Mouse (Mus musculus) subcutaneous adipose tissue, adult 2 months (tissue): ENCODE measurements around the gene Irf3. TPM values are rescaled to one million over a fixed set of nuclear protein-coding genes. Genes with fewer than 3 reads are reported as not detected.

Source experiments
- polyA plus RNA-seq: library from polyadenylated mRNA; depleted of rRNA; stranded (reverse); fragments of >200 nt; gene quantifications from 2 replicates; pipeline ENCODE4 v1.2.3, GENCODE M21; 2012; ENCODE audit warnings: low replicate concordance; rRNA removed

Irf3 gene
- polyA plus RNA-seq: 111 and 156 TPM in 2 replicates

DNA sequence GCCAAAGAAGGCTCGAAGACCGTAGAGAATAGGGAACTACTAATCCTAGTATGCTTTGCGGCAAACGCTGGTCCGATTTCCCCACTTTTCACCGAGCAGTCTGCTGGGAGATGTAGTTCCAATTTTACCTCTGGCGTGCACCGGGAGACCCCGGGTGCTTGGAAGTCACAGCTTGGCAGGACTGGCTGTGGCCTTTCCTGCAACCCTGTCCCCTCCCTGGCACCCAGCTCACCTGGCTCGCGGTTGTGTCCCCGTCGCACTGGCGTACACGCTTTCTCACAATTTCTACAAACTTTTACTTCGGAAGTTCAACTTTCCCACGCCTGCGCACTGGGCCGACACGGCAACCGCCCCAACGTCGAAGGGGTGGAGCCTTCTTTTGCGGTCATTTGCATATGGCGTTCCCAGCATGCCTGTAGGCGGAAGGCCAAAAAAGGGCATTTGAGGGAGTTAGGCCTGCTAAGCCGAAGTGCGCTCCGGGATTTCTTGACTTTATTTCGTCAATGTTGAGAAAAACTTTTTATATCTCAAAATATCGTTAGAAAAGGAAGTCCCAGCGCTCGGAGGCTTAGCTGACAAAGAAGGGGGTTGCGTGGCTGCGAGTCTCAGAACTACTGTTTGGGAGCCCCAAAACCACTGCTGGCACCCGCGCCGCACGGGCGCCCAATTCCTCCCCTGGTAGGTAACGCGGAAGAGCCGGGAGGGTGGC lies at the start of gene Irf3:
TSS of gene Irf3 (plus strand) at position 418 of the 709 bp plus-strand sequence.

DNA sequence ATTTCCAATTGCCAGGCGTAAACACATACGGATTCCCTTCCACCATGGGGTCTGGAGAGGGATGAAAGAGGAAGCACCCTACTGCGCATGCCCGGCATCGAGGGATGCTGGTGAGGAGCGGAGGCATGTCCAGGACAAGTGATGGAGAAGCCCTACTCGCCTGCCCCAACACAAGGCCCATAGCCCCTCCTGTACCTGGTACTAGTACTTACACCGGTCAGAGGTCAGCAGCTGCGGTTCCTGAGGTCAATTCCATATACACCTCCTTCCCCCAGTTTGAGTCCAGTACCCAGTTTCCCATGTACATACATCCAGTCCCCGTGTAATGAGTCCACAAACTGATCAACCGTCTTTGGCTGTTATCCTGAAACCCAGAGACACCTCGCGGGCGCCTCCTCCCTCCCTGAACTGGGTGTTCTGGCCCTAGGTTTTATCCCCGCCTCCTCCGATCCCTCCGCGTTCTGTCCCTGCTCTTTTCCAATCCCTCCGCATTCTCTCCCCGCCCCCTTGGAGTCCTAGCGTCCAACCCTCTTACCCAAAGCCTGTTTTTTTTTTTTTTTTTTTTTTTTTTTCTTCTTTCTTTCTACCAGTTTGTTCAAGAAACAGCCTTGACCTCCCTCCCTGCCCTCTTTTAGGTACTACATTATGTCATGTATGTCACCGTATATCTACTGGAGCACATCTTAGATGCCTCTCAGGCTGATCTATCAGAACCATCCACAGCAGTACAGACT lies 22.9 kb upstream of the Irf3 start, which contains the start of gene Cpt1c:
TSS of gene Cpt1c (minus strand) at position 469 of the 734 bp plus-strand sequence.

DNA sequence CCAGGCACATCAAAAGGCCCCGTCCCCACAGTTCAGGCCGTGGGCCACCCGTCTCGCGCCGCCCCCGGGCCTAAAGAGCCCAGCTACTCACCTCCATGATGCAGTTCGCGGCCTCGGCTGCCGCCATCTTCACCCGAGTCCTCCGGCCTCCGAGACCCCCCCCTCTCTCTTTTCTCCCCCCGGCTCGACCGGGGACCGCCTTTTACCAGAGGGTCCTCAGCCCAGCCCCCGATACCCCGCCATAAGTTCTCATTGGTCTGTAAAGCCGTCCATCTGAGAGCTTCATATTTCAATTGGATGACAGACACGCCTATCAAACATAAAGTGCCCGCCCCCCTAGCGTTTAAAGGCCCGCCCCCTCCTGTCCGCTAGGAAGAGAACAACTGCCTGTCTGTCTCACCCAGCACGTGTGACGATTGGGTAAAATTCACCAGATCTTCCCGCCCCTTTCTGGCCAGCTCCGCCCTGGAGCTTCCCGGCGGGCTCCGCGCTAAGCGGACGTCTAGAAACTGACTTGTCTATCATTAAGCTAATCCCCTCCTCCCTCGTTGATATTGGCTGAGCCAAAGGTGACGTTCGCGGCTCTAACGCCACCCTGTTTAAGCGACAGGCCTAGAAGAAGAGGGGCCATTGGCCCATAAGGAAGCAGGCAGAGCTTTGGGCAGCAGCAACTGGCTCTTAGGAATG lies 11.1 kb upstream of the Irf3 start, which contains the start of gene Prmt1:
TSS of gene Prmt1 (minus strand) at position 377 of the 687 bp plus-strand sequence.

DNA sequence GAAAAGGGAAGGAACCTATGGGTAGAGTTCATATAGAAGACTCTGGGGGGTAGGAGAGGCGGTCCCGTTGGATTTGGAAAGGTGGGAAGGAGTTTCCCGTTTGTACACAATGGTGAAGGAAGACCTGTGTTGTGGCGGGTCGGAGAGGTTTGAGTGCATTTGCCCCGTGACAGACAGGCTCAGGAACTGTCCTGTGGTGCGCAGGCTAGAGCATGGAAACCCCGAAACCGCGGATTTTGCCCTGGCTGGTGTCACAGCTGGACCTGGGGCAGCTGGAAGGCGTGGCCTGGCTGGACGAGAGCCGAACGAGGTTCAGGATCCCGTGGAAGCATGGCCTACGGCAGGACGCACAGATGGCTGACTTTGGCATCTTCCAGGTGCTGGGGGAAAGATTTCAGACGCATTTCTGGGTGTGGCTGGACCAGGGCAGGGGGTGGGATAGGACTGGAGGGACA lies 1.1 kb downstream of the Irf3 start, which contains the start of gene Bcl2l12:
TSS of gene Bcl2l12 (minus strand) at position 212 of the 455 bp plus-strand sequence.

DNA sequence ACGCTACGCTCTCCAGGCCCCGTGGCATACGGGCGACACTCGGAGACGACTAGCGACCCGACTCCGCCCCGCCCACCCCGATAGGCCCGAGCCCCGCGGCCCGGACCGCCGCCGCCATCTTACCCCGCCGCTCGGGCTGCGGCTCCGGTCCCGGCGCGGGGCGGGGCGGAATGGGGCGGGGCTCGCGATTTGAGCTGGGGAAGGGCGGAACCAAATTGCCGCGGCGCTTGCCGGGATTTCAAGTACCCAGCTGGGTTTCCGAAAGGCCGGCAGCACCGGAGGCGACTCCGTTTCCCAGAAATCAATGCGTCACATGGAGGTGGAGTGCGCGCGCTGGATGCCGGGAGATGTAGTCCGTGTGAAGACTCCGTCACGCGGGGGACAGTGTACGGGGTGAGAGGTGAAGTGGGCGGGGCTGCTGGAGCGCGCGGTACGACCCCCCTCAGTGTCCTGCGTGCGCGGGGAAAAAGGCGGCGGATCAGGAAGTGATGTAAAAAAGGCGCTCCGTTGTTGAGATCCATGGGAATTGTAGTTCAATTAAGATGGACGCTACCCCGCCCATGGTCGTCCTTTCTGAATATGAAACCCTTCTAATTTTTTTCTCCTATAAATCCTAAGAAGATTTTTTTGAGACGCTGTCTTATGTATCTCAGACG lies 18.6 kb downstream of the Irf3 start, which contains the start of gene Scaf1:
TSS of gene Scaf1 (minus strand) at position 407 of the 656 bp plus-strand sequence.

DNA sequence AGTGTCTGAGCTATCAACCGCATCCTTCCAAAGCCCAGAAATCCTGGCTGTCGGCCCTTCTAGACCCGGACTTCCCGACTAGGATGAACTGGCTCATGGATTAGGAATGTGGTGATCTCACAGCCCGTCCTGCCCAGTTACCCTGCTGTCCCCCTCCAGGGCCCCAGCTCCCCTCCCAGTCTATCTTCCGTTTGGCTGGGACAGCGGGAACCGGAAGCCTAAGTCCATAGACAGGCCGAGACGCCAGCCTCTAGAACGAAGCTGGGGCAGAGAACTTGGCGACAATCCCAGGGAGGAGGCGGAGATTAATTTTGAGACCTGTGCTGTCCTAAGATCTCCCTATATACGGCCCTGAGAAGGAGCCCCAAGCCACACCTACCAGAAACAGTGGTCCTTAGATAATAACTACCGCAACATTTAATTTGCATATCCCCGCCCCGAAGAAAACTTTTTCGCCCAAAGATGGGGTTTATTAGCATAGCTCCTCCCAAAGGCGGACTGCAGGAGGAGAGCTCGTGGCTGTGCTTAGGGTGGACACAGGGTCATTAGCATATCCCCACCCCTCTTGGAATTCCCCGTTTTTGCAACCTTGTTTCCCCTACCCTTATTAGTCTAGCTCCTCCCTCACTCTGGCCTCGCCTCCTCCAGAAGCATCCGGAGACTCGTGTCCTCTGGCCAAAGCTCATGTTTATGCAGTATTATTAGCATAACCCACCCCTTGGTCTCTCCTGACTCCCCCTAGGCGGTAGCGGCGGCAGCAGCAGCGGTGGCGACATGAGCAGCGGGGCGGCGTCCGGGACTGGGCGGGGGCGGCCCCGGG lies 20.0 kb downstream of the Irf3 start, which contains the start of gene Rras:
TSS of gene Rras (plus strand) at position 720 of the 820 bp plus-strand sequence.

Other genes with a start within 250 kb of the Irf3 start
- 29.0 and 48.8 TPM in 2 replicates for gene Vrk3, start 249.2 kb upstream of the Irf3 start, polyA plus RNA-seq
- gene Zfp473, start 246.6 kb upstream of the Irf3 start, polyA plus RNA-seq: 0.20 and 0.54 TPM in 2 replicates
- 35.6 and 77.6 TPM in 2 replicates for gene Nup62, start 181.6 kb upstream of the Irf3 start, polyA plus RNA-seq
- gene Il4i1, start 181.3 kb upstream of the Irf3 start, polyA plus RNA-seq: 3.9 and 4.0 TPM in 2 replicates
- 211 and 305 TPM in 2 replicates for gene Atf5, start 181.0 kb upstream of the Irf3 start, polyA plus RNA-seq
- gene Akt1s1, start 148.7 kb upstream of the Irf3 start, polyA plus RNA-seq: 87.7 and 129 TPM in 2 replicates
- 125 and 126 TPM in 2 replicates for gene Tbc1d17, start 148.6 kb upstream of the Irf3 start, polyA plus RNA-seq
- gene Pnkp, start 140.5 kb upstream of the Irf3 start, polyA plus RNA-seq: 45.1 and 47.8 TPM in 2 replicates
- gene Ptov1, start 127.9 kb upstream of the Irf3 start, polyA plus RNA-seq: 245 and 426 TPM in 2 replicates
- gene Med25, start 104.9 kb upstream of the Irf3 start, polyA plus RNA-seq: 93.4 and 172 TPM in 2 replicates
- gene Fuz, start 101.6 kb upstream of the Irf3 start, polyA plus RNA-seq: 48.5 and 82.0 TPM in 2 replicates
- 91.4 and 108 TPM in 2 replicates for gene Ap2a1, start 68.2 kb upstream of the Irf3 start, polyA plus RNA-seq
- gene Tsks, start 54.4 kb upstream of the Irf3 start, polyA plus RNA-seq: 0.21 and 0.22 TPM in 2 replicates
- gene Cpt1c, start 22.8 kb upstream of the Irf3 start, polyA plus RNA-seq: 21.7 and 88.9 TPM in 2 replicates
- 148 and 347 TPM in 2 replicates for gene Prmt1, start 11.1 kb upstream of the Irf3 start, polyA plus RNA-seq
- 30.2 and 45.2 TPM in 2 replicates for gene Bcl2l12, start 1.1 kb downstream of the Irf3 start, polyA plus RNA-seq
- 67.6 and 79.5 TPM in 2 replicates for gene Scaf1, start 18.7 kb downstream of the Irf3 start, polyA plus RNA-seq
- 286 and 584 TPM in 2 replicates for gene Rras, start 20.3 kb downstream of the Irf3 start, polyA plus RNA-seq
- 8.6 and 15.5 TPM in 2 replicates for gene Prr12, start 55.2 kb downstream of the Irf3 start, polyA plus RNA-seq
- gene Nosip, start 64.8 kb downstream of the Irf3 start, polyA plus RNA-seq: 68.3 and 84.1 TPM in 2 replicates
- gene Prrg2, start 65.0 kb downstream of the Irf3 start, polyA plus RNA-seq: 73.3 and 99.8 TPM in 2 replicates
- gene Rcn3, start 94.6 kb downstream of the Irf3 start, polyA plus RNA-seq: 89.2 and 448 TPM in 2 replicates
- 195 and 315 TPM in 2 replicates for gene Fcgrt, start 106.2 kb downstream of the Irf3 start, polyA plus RNA-seq
- gene Rps11, start 126.8 kb downstream of the Irf3 start, polyA plus RNA-seq: 294 and 506 TPM in 2 replicates
- gene Rpl13a, start 131.1 kb downstream of the Irf3 start, polyA plus RNA-seq: 1,583 and 3,800 TPM in 2 replicates
- 5.4 and 12.9 TPM in 2 replicates for gene Gm45713, start 138.6 kb downstream of the Irf3 start, polyA plus RNA-seq
- gene Flt3l, start 138.8 kb downstream of the Irf3 start, polyA plus RNA-seq: 62.3 and 91.9 TPM in 2 replicates
- 64.1 and 64.9 TPM in 2 replicates for gene Pih1d1, start 156.7 kb downstream of the Irf3 start, polyA plus RNA-seq
- 35.1 and 56.5 TPM in 2 replicates for gene Aldh16a1, start 156.9 kb downstream of the Irf3 start, polyA plus RNA-seq
- 0.08 TPM in 1 of 2 replicates, not detected in the other for gene Slc17a7, start 166.3 kb downstream of the Irf3 start, polyA plus RNA-seq
- gene Gfy, start 181.9 kb downstream of the Irf3 start, polyA plus RNA-seq: not detected in 2 replicates
- gene Pth2, start 183.3 kb downstream of the Irf3 start, polyA plus RNA-seq: not detected in 2 replicates
- gene Ccdc155, start 207.2 kb downstream of the Irf3 start, polyA plus RNA-seq: 0.09 and 0.14 TPM in 2 replicates
- gene Dkkl1, start 214.5 kb downstream of the Irf3 start, polyA plus RNA-seq: 0.17 and 0.73 TPM in 2 replicates
- 30.9 and 110 TPM in 2 replicates for gene Tead2, start 218.1 kb downstream of the Irf3 start, polyA plus RNA-seq
- gene Cd37, start 241.5 kb downstream of the Irf3 start, polyA plus RNA-seq: 37.7 and 42.8 TPM in 2 replicates
- not detected in 2 replicates for gene Slc6a16, start 243.4 kb downstream of the Irf3 start, polyA plus RNA-seq